Mouse (Mus musculus): ENCODE measurements around the gene Mum1. TPM values are rescaled to one million over a fixed set of nuclear protein-coding genes. Genes with fewer than 3 reads are reported as not detected.

Mum1 gene
- total RNA-seq, 2 experiments from 2014 or later = 17.0 to 21.0 TPM

GRCm38 (mm10) chr10:80292251-80293146, 66.3 kb downstream of the Mum1 start, which contains the start of gene Rps15:
TSS of gene Rps15 (plus strand) at chr10:80292453.
- intact Hi-C loops (cut with DNase I) = no loop called here
- DNase-seq = peak; percentile 94 to 96

- intact Hi-C loops (cut with DNase I) = no loop called here
- DNase-seq = no peak
Observed at GRCm38 (mm10) chr10:80293325-80293724, 67.1 kb downstream of the Mum1 start.

Small RNA genes lying within 50 kb of the gene (microRNA-seq; reads per million reads assigned to microRNA genes)
- 0 to 0.85 reads per million in 2 experiments for gene Mir6911

Other genes with a start within 250 kb of the Mum1 start
- 100 to 1,000 TPM; 124 to 125 TPM for gene Tmem259, start 242.1 kb upstream of the Mum1 start, total RNA-seq (2021)
- gene Cnn2, start 237.8 kb upstream of the Mum1 start, total RNA-seq (2021) = 10 to 100 TPM; 36.2 to 45.9 TPM
- 1 to 10 TPM; 7.0 to 8.5 TPM for gene Abca7, start 229.9 kb upstream of the Mum1 start, total RNA-seq (2021)
- gene Arhgap45, start 209.8 kb upstream of the Mum1 start, total RNA-seq (2021) = 10 to 100 TPM in 1 of 2 experiments, 1 to 10 TPM in 1; 4.9 to 11.3 TPM
- gene Polr2e, start 186.6 kb upstream of the Mum1 start, total RNA-seq (2021) = 10 to 100 TPM; 68.6 to 73.5 TPM
- gene Gpx4, start 179.3 kb upstream of the Mum1 start, total RNA-seq (2021) = 100 to 1,000 TPM; 636 to 681 TPM
- 10 to 100 TPM; 13.5 to 14.0 TPM for gene Sbno2, start 120.9 kb upstream of the Mum1 start, total RNA-seq (2021)
- 100 to 1,000 TPM; 105 to 118 TPM for gene Stk11, start 110.6 kb upstream of the Mum1 start, total RNA-seq (2021)
- 1,000 to 10,000 TPM; 1,168 to 1,183 TPM for gene Atp5d, start 87.8 kb upstream of the Mum1 start, total RNA-seq (2021)
- 1 to 10 TPM; 3.0 to 3.3 TPM for gene Cbarp, start 85.6 kb upstream of the Mum1 start, total RNA-seq (2021)
- gene Midn, start 78.2 kb upstream of the Mum1 start, total RNA-seq (2021) = 100 to 1,000 TPM; 158 to 178 TPM
- gene Cirbp, start 60.4 kb upstream of the Mum1 start, total RNA-seq (2021) = 10 to 100 TPM; 40.4 to 64.3 TPM
- 1 to 10 TPM; 3.8 to 4.7 TPM for gene 1600002K03Rik, start 53.5 kb upstream of the Mum1 start, total RNA-seq (2021)
- gene Efna2, start 47.0 kb upstream of the Mum1 start, total RNA-seq (2021) = 1 to 10 TPM; 1.1 to 1.4 TPM
- 100 to 1,000 TPM; 728 to 743 TPM for gene Ndufs7, start 22.7 kb downstream of the Mum1 start, total RNA-seq (2021)
- 10 to 100 TPM; 11.6 to 14.5 TPM for gene Gamt, start 34.6 kb downstream of the Mum1 start, total RNA-seq (2021)
- 10 to 100 TPM; 68.2 to 76.3 TPM for gene Dazap1, start 35.1 kb downstream of the Mum1 start, total RNA-seq (2021)
- 100 to 1,000 TPM; 652 to 716 TPM for gene Rps15, start 66.0 kb downstream of the Mum1 start, total RNA-seq (2021)
- 1 to 10 TPM; 2.3 to 3.6 TPM for gene Apc2, start 69.5 kb downstream of the Mum1 start, total RNA-seq (2021)
- 10 to 100 TPM; 13.3 to 15.0 TPM for gene 2310011J03Rik, start 94.1 kb downstream of the Mum1 start, total RNA-seq (2021)
- gene Pcsk4, start 103.1 kb downstream of the Mum1 start, total RNA-seq (2021) = 1 to 10 TPM; 1.0 to 1.7 TPM
- gene Reep6, start 103.5 kb downstream of the Mum1 start, total RNA-seq (2021) = 1 to 10 TPM; 2.0 to 2.6 TPM
- gene Adamtsl5, start 122.0 kb downstream of the Mum1 start, total RNA-seq (2021) = 10 to 100 TPM; 43.8 to 44.5 TPM
- under 1 TPM; 0.12 to 0.22 TPM for gene Plk5, start 130.0 kb downstream of the Mum1 start, total RNA-seq (2021)
- gene Mex3d, start 161.2 kb downstream of the Mum1 start, total RNA-seq (2021) = 10 to 100 TPM; 11.8 to 12.2 TPM
- gene Mbd3, start 173.1 kb downstream of the Mum1 start, total RNA-seq (2021) = 10 to 100 TPM; 78.6 to 84.0 TPM
- gene Uqcr11, start 180.4 kb downstream of the Mum1 start, total RNA-seq (2021) = 1,000 to 10,000 TPM; 1,852 to 1,908 TPM
- 10 to 100 TPM; 31.7 to 32.5 TPM for gene Tcf3, start 207.2 kb downstream of the Mum1 start, total RNA-seq (2021)

Measured in heart, postnatal 14 days (tissue).